Mouse (Mus musculus) c-Kit-positive CD71-positive TER-119-positive erythroid progenitor cells, embryonic 14.5 days (primary cell): ENCODE data around the gene Parp14.

Source experiments
- DNase-seq: peaks from one replicate; pipeline ENCODE4 v3.0.0-alpha.2; 2013; ENCODE audit warnings: low spot score

The Parp14 gene

DNA sequence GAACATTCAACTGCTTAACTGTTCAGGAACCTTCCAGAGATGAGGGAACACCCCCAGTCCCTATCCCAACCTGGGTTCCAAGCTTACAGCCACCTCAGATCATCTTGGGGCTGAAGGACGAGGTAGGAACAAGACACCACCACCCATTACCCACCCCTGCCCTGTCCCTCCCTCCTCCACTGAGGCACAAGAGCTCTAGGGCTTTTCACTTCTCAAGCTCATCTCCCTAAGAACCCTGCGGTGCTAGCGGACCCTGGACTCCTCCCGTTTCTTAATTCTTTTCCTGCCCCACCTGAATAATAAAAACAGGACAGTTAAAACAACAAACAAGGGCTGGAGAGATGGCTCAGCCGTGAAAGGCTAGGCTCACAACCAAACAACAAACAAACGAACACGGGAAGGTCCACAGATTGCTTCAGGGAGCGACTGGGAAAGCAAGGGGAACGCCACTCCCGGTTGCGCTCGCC is 730 bp downstream of the Parp14 start:
- no peak for DNase-seq

DNA sequence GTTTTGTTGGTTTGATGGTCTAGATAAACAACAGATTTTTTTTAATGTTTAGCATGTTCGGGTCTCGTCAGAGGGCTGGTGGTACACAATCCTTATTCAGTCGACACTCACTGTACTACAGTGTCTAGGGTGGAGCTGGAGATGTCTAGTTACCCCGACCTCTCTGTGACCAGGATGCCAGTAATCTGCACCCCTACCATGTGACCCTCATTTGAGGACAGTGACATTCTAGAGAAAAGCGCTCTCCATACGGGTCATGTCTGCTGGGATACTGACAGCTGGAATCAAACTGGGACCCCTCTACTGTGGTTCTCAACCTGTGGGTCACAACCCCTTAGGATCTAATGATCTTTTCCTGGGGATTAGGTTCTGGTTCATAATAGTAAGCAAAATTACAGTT is 1.7 kb downstream of the Parp14 start:
- no peak for DNase-seq

DNA sequence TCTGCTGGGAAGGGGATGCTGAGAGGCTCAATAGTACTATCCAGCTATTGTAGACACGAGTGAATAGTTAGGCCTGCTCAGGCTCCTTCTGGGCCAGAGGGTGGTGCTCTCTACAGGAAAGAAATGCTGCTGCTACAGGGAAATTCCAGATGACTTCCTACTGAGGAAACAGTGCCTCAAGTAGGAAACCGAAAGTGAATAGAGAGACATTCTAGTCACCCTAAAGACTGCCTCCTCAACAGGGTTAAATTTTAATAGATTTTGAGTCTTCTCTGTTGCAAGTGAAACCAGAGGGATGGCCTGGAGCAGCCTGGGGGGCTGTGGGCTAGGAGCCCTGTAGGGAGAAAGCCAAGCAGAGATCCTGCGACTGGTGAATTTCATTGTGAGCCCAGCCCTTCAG is 2.2 kb downstream of the Parp14 start:
- DNase-seq, result no peak

DNA sequence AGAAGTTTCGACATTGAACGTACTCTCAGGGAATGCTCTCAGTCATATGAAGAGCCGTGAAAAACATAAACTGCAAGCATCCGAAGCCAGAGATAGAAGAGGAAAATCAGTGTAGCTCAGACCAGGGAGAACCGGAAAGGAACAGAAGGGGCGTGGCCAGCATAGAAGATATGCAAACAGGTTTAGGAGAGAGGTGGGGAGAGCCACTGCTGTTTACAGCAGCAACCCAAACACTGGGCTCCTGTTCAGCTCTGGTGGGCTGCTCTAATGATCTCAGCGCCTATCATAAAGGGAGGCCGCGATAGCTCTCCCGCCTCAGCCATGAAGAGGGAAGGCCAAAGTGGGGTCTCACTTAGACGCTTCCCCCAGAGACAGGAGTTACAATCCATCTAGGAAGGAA is 3.6 kb downstream of the Parp14 start:
- no peak for DNase-seq

DNA sequence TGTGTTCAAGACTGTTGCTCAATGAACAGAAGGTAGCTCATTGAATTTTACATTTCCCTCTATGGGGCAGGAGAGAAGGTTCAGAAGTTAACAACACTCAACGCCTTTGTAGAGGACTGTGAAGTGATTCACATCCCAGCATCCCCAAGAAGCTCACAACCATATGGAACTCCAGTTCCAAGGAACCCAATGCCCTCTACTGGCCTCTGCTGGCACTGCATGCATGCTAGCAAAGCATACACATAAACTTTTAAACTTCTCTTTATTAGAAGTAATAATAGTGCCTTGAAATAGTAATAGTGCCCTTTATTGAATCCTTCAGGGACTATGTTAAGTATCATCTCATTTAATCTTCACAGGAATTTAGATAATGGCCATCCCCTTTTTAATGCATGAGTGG is 9.3 kb downstream of the Parp14 start:
- no peak for DNase-seq

- no peak for DNase-seq
Measured at GRCm38 (mm10) chr16:35860236-35860635, 11.1 kb downstream of the Parp14 start.

GRCm38 (mm10) chr16:35856766-35857165 is 14.6 kb downstream of the Parp14 start:
- DNase-seq, result peak; percentile 77

DNA sequence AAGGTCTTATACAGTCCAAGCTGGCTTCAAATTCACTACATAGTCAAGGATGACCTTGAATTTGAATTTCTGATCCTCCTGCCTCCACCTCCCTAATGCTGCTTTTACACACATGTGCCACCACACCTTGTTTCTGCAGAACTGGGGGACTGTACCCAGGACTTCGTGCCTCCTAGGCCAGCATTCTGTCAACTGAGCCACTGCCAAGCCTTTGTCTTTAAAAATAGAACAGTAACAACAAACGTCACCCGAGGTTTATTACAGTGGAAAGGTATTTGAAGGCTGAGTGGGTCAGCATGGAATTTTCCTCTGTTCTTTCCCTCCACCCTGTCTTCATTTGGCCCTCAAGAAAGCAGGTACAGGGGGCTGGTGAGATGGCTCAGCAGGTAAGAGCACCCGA is 15.5 kb downstream of the Parp14 start:
- DNase-seq, result no peak

DNA sequence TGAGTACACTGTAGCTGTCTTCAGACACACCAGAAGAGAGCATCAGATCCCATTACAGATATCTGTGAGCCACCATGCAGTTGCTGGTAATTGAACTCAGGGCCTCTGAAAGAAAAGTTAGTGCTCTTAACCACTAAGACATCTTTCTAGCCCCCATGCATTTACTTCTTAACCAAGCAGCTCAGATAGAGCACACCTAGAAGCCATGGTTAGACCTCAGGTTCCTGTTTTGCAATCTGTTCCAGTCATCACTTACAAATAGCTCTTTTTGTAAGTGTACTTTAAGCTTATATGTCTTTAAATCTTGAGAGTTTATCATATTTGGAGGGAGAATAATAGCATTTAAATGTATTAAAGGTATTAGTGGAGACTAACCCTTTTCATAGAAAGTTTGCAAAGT is 24.2 kb downstream of the Parp14 start:
- no peak for DNase-seq

GRCm38 (mm10) chr16:35839680-35840079 is 31.7 kb downstream of the Parp14 start:
- peak; percentile 50 for DNase-seq

DNA sequence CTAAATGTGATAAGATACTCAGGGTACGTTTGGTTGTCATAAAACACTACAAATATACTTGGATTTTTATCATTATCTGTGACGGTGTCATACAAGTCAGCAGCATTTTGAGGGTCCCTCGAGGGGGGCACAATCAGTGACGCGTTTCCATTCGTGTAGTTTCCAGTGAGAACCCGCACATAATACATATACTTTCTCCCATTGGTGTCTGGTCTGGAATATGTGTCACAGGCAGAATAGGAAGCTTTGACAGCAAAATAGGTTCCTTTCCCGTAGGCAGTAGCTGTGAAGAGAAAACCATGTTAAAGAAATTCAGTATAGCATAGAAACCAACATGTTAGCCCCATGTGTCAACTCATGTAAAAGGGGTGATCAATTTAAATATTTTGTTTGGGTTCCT is 36.7 kb downstream of the Parp14 start:
- DNase-seq, result no peak

DNA sequence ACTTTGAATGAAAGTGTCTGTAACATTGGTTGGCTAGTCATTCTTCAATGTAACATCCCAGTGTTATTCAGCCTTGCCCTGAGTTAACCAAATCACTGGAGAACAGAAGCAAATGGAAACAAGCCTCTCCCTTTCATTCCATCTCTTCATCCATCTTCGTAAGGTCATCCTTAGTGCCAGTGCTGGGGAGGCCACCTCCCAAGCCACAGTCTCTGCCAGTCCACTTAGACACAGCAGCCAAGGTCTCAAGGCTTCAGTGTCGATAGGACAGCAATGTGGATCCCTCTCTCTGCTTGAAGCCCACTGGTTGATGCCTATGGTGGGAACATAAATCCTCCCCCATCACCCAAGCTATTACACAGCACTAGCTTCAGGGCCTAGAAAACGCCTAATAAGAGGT is 38.4 kb downstream of the Parp14 start:
- no peak for DNase-seq

- no peak for DNase-seq
Measured at GRCm38 (mm10) chr16:35829999-35830398, 41.3 kb downstream of the Parp14 start.

DNA sequence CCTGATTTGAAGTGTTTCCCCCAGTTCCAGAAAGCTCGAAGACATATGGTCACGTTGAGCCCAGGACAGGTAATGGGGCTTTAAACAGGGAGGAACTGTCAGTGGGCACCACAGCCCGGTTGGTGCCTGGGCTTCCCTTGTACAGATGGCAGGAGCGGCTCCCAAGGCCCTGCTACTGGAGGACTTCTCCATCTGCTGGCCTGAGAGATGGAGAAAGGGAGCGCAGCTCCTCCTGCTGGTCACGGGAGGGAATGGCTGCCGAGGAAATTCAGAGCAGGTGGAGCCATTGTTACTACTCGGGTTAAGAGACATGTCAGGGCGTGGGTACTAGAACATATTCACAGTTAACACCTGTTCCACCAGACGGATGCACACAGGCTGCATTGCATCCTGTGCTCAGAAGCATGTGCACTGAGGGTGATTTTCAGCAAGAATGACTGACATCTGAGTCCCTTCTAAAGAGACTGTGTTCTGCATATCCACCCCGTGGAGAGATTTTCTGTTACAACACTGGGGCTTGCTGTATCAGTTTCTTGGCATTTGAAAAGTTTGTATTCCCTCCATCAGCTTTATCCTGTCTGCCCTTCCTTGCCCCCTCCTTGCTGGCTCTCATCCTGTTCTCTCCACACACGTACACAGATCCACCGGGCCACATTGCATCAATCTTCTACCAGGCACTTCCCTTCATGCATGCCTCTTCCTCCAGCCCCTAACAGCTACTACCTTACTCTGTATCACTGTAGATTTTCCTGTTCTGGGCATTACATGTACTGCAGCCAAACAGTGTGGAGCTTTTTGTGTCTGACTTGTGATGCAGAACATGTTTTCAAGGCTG is 53.9 kb downstream of the Parp14 start:
- DNase-seq, result peak; percentile 70

- no peak for DNase-seq
Measured at GRCm38 (mm10) chr16:35813119-35813518, 58.2 kb downstream of the Parp14 start.

DNA sequence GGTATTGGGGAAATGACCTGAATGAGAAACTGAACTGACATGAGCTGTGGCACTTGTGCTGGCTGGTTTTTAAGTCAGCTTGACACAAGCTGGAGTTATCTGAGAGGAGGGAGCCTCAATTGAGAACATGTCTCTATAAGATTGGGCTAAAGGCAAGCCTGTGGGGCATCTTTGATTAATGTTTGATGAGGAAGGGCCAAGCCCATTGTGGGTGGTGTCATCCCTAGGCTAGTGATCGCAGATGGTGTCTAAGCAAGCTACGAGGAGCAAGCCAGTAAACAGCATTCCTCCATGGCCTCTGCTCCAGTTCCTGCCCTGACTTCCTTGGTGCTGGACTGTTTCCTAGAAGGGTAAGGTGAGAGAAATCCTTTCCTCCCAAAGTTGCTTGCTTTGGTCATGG is 62.5 kb downstream of the Parp14 start:
- DNase-seq, result peak; percentile 72

- DNase-seq, result no peak
Measured at GRCm38 (mm10) chr16:35807663-35807992, 63.7 kb downstream of the Parp14 start.

DNA sequence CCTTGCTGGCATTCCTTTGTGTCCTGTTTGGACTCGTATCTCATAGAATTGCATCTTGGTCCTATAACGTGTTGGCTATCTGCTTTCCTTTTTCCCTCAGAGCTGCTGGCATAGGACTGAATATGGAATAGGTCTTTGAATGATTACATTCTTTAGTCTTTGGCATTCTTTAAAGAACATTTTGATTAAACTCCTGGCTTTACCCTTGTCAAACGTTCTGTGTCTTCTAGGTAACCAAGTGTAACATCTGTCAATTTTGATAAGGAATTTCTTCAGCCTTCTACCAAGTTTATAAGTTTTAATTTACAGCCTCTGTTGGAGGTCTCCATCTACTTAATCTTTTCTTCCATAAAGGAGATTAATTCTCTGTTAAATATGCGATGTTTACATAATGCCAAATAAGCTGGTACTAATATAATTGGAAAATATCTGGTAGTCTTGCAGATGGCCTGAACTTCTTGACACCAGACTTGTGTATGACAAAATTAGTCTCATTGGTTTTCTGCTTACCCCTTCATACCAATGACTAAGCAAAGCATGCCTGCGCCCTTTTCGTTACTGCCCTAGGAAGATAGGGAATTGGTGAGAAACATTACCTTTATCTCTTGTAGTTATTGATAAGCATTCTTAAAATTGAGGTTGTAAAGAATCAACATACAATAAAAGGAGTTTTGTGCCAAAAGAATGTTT is 64.2 kb downstream of the Parp14 start:
- DNase-seq, result peak; percentile 86

DNA sequence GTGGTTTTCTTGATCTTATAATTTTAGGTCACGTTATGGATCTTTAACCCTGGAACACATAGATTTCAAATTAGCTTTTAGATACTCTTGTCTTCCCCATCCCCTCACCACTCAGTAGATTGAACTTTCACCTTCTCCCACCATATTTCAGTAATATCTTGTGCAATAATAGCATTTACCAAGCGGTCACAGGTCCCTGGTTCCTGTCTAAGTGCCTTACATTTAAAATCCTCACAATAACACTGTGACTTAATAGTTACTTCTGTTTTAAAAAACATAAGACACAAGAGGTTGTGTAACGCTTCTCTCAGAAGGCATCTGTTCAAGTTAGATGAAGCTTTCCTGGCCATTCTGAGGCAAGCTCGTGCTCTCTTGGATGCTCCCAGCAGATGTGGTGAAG is 67.6 kb downstream of the Parp14 start:
- no peak for DNase-seq

- DNase-seq, result no peak
Measured at GRCm38 (mm10) chr16:35802163-35802562, 69.2 kb downstream of the Parp14 start.

GRCm38 (mm10) chr16:35791962-35792521 is 79.3 kb downstream of the Parp14 start:
- no peak for DNase-seq

- DNase-seq, result no peak
Measured at GRCm38 (mm10) chr16:35788330-35788729, 83.0 kb downstream of the Parp14 start.

GRCm38 (mm10) chr16:35787568-35788189 is 83.7 kb downstream of the Parp14 start:
- DNase-seq, result no peak
